Mouse (Mus musculus) intestine, embryonic 16.5 days (tissue): ENCODE results near the gene Fnbp1. TPM values are rescaled to one million over a fixed set of nuclear protein-coding genes. Genes with fewer than 3 reads are reported as not detected.
A peak's percentile ranks its signal among the peaks of the same experiment; 100 is the strongest.

Source experiments
- ATAC-seq: fragments of 200-750 bp; cut with Nextera tagmentation; 2 replicates; pipeline ENCODE4 v1.8.0; 2017; ENCODE audit warnings: moderate TSS enrichment, moderate library complexity
- H3K27ac ChIP-seq: fragments of 300-500 bp; sonication (generic); 2 replicates; pipeline ENCODE4 v1.5.1; 2014; ENCODE audit warnings: mild to moderate bottlenecking, low read length
- H3K27me3 ChIP-seq: fragments of 300-500 bp; sonication (generic); replicated peaks from 2 replicates; pipeline ENCODE4 v1.6.1; 2014; ENCODE audit warnings: low read length, control low read depth, mixed read lengths; ENCODE audit not compliant: control insufficient read depth, insufficient read depth
- H3K36me3 ChIP-seq: fragments of 300-500 bp; sonication (generic); 2 replicates; pipeline ENCODE4 v1.6.1; 2014; ENCODE audit warnings: low read length, control low read depth; ENCODE audit not compliant: control insufficient read depth, insufficient read depth
- H3K4me1 ChIP-seq: fragments of 300-500 bp; sonication (generic); 2 replicates; pipeline ENCODE4 v1.6.1; 2014; ENCODE audit warnings: low read length, control low read depth, mixed read lengths; ENCODE audit not compliant: control insufficient read depth, insufficient read depth
- H3K4me2 ChIP-seq: fragments of 300-500 bp; sonication (generic); 2 replicates; pipeline ENCODE4 v1.6.1; 2014; ENCODE audit warnings: low read depth, low read length, control low read depth
- H3K4me3 ChIP-seq: fragments of 300-500 bp; sonication (generic); 2 replicates; pipeline ENCODE4 v1.5.1; 2014; ENCODE audit warnings: mild to moderate bottlenecking, low read length
- H3K9ac ChIP-seq: fragments of 300-500 bp; sonication (generic); 2 replicates; pipeline ENCODE4 v1.6.1; 2014; ENCODE audit warnings: low read depth, low read length
- H3K9me3 ChIP-seq: fragments of 300-500 bp; sonication (generic); 2 replicates; pipeline ENCODE4 v1.6.1; 2016; ENCODE audit warnings: low read length, control low read depth; ENCODE audit not compliant: control insufficient read depth
- WGBS: fragments of 180-500 bp; shearing (Covaris S2); extraction: QIAGEN DNeasy Blood & Tissue Kit; methylation state at CpG from one replicate; pipeline ENCODE4 v1.1.7; 2014; 5-methylcytosine and 5-hydroxymethylcytosine counted together
- polyA plus RNA-seq: library from polyadenylated mRNA; unstranded; fragments of >200 nt; fragmentation: Nextera tagmentation; extraction: Ambion mirVana; gene quantifications from 2 replicates; pipeline ENCODE4 v1.2.1, GENCODE M21; 2015

Fnbp1 gene
- polyA plus RNA-seq, 1 experiment from 2014 or later, result 21.1 TPM

GRCm38 (mm10) chr2:31098616-31099015 is 43.2 kb downstream of the Fnbp1 start:
- Histone ChIP-seq H3K4me3 (no peak overlapping the region), H3K9me3 (no peaks in the 10 kb centered on the region), H3K9ac (no peak overlapping the region), H3K4me2 (no peak overlapping the region), H3K4me1 (peaks cover 4% of the 10 kb centered on the region; the same call in 1 of the 2 replicates), H3K27ac (no peak overlapping the region), H3K36me3 (0 out of 2 replicates have a peak, but pooled peaks cover 2% of the 10 kb centered on the region), H3K27me3 (no peaks in the 10 kb centered on the region)
- 93% methylated on average over 11 of the region's 11 CpGs for WGBS
- ATAC-seq, result no peak

- ATAC-seq, result no peak
- peaks cover 4% of the 10 kb centered on the region; the same call in 1 of the 2 replicates for H3K4me1 ChIP-seq
- H3K27me3 ChIP-seq, result no peaks in the 10 kb centered on the region
- no peak overlapping the region for H3K4me2 ChIP-seq
- no peak overlapping the region for H3K27ac ChIP-seq
- H3K9ac ChIP-seq, result no peak overlapping the region
- H3K36me3 ChIP-seq, result no peaks in the 10 kb centered on the region
- no peak overlapping the region for H3K4me3 ChIP-seq
- H3K9me3 ChIP-seq, result no peaks in the 10 kb centered on the region
- WGBS, result 57% methylated on average over 2 of the region's 2 CpGs
Observed at GRCm38 (mm10) chr2:31097276-31097675, 44.5 kb downstream of the Fnbp1 start.

DNA sequence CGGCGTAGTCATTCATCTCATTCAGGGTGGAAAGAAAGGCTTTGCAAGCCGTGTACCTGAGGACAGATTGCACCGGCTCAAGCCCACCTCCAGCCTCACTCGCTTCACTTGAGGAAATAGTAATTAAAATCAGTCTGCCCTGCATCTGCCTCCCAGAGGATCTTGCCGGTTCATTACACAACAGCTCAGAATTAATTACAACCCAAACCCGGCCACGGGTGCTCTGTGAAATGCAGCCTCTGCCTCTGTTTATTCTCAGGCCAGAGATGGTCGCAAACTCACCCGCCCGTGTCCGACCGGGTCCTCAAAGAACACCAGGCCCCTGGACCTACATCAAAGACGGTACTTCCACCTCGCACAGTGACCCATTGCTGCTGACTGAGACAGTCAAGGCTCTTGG is 45.7 kb downstream of the Fnbp1 start:
- Histone ChIP-seq H3K27ac (no peak overlapping the region), H3K9me3 (no peaks in the 10 kb centered on the region), H3K4me2 (no peak overlapping the region), H3K4me3 (no peak overlapping the region), H3K9ac (no peak overlapping the region), H3K4me1 (peaks cover 4% of the 10 kb centered on the region; the same call in 1 of the 2 replicates), H3K27me3 (no peaks in the 10 kb centered on the region), H3K36me3 (no peaks in the 10 kb centered on the region)
- no peak for ATAC-seq
- 69% methylated on average over 15 of the region's 15 CpGs for WGBS

GRCm38 (mm10) chr2:31094565-31094964 is 47.2 kb downstream of the Fnbp1 start:
- H3K9me3 ChIP-seq, result no peaks in the 10 kb centered on the region
- 58% methylated on average over 5 of the region's 5 CpGs for WGBS
- H3K4me3 ChIP-seq, result no peak overlapping the region
- no peaks in the 10 kb centered on the region for H3K4me1 ChIP-seq
- H3K9ac ChIP-seq, result no peak overlapping the region
- H3K36me3 ChIP-seq, result no peaks in the 10 kb centered on the region
- ATAC-seq, result no peak
- H3K4me2 ChIP-seq, result no peak overlapping the region
- H3K27ac ChIP-seq, result no peak overlapping the region
- H3K27me3 ChIP-seq, result no peaks in the 10 kb centered on the region

DNA sequence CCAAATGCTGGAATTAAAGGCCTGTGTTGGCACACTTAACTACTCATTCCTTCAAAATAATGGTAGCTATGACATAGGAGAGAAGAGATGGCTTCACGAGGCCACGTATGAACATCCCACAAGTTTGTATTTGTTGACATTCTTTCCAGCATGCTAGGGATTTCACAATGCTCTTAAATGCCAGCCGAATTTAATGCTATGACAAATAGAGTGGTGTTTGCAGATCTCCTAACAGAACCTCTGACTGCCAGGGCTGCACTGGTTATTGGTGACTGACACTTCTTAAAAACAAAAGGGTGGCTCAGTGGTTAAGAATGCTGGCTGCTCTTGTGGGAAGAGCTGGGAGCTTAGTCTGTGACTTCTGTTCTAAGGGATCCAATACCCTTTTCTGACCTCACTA is 48.9 kb downstream of the Fnbp1 start:
- H3K27ac ChIP-seq, result no peak overlapping the region
- H3K36me3 ChIP-seq, result no peaks in the 10 kb centered on the region
- H3K4me1 ChIP-seq, result peaks cover 6% of the 10 kb centered on the region
- H3K4me2 ChIP-seq, result no peak overlapping the region
- ATAC-seq, result no peak
- H3K4me3 ChIP-seq, result no peak overlapping the region
- H3K9ac ChIP-seq, result no peak overlapping the region
- no peaks in the 10 kb centered on the region for H3K27me3 ChIP-seq
- no peaks in the 10 kb centered on the region for H3K9me3 ChIP-seq
- 80% methylated on average over 3 of the region's 3 CpGs for WGBS

DNA sequence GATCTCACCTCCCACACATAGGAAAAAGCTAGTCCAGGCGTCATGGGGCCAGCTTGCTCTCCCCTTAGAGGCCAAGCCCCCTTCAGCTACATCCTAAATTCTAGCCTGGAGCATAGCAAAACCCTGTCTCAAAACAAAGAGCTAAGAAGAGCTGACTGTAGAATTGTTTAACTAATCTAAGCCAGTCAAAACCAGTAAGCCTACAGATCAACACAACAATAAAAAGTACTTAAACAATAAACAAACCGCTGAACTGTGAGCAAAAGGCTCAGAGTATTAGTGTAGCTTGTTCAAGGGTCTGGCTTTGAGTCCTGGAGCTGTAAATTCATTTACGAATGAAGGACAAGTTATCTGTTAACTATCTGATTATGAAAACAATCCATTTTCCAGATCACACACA is 50.6 kb downstream of the Fnbp1 start:
- H3K27ac ChIP-seq, result no peak overlapping the region
- no peaks in the 10 kb centered on the region for H3K36me3 ChIP-seq
- no peaks in the 10 kb centered on the region for H3K9me3 ChIP-seq
- no peak overlapping the region for H3K4me2 ChIP-seq
- H3K4me1 ChIP-seq, result peaks cover 14% of the 10 kb centered on the region
- H3K9ac ChIP-seq, result no peak overlapping the region
- no peak overlapping the region for H3K4me3 ChIP-seq
- ATAC-seq, result no peak
- 56% methylated on average over 3 of the region's 3 CpGs for WGBS
- H3K27me3 ChIP-seq, result no peaks in the 10 kb centered on the region

- no peaks in the 10 kb centered on the region for H3K9me3 ChIP-seq
- peaks cover 14% of the 10 kb centered on the region for H3K4me1 ChIP-seq
- no peaks in the 10 kb centered on the region for H3K27me3 ChIP-seq
- ATAC-seq, result no peak
- 71% methylated on average over 16 of the region's 16 CpGs for WGBS
- H3K9ac ChIP-seq, result no peak overlapping the region
- no peak overlapping the region for H3K4me3 ChIP-seq
- peak overlapping the region; percentile 49; the same call in 1 of the 2 replicates for H3K27ac ChIP-seq
- H3K4me2 ChIP-seq, result no peak overlapping the region
- no peaks in the 10 kb centered on the region for H3K36me3 ChIP-seq
Observed at GRCm38 (mm10) chr2:31089607-31090006, 52.2 kb downstream of the Fnbp1 start.

GRCm38 (mm10) chr2:31088871-31089270 is 52.9 kb downstream of the Fnbp1 start:
- ATAC-seq, result no peak
- H3K4me2 ChIP-seq, result no peak overlapping the region
- H3K27ac ChIP-seq, result 0 out of 2 replicates have a peak overlapping the region, but pooled peaks have one; percentile 39
- no peak overlapping the region for H3K9ac ChIP-seq
- 78% methylated on average over 8 of the region's 8 CpGs for WGBS
- H3K4me3 ChIP-seq, result no peak overlapping the region
- H3K36me3 ChIP-seq, result peaks cover 6% of the 10 kb centered on the region; the same call in 1 of the 2 replicates
- H3K9me3 ChIP-seq, result no peaks in the 10 kb centered on the region
- peaks cover 14% of the 10 kb centered on the region for H3K4me1 ChIP-seq
- H3K27me3 ChIP-seq, result no peaks in the 10 kb centered on the region

DNA sequence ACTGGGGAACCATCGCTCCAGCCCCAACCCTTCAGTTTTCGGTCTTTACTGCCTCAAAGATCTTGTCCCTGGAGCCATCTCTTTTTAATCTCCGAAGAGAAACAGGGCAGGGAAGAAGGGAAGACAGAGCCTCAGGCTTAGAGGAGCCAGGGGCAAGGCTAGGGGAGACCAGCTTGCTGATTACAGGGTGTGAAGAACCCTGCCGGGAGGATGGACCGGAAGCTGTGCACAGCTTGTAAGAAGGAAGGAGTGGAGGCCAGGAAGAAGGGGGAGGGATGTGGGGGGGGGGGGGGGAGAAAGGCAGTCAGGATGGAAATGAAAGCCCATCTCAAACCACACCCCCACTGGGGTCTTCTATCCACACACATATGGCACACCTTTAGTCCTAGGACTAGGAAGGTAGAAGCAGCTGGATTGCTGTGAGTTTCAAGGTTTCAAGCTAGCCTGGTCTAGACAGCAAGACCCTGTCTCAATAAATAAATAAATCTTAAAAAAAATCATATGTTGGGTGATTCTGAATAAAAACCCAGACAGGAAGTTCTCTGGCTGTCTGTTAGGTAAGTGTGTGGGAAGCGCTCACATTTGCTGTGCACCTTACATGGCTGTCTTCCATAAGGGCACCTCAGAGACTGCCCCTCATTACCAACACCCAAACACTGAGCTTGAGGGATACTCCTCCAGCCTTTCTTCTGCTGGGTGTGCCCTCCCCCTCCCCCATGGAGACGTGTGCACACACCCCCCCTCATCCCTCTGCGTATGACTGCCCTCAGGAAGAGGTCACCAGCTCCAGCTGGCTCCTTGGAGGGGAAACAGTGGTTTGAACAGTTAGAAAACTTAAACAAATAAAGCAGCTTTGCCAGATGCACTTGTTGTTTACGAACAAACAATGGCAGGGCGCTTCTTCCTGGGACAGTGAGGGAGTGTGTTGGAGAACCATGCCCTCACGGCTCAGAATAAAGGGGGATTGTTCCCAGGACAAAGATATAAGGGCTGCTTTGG is 53.8 kb downstream of the Fnbp1 start:
- no peaks in the 10 kb centered on the region for H3K9me3 ChIP-seq
- WGBS, result 26% methylated on average over 11 of the region's 11 CpGs
- ATAC-seq, result peak; percentile 34; the same call in 1 of the 2 replicates
- no peaks in the 10 kb centered on the region for H3K27me3 ChIP-seq
- H3K27ac ChIP-seq, result peak overlapping the region; percentile 4; the same call in 1 of the 2 replicates
- H3K9ac ChIP-seq, result 0 out of 2 replicates have a peak overlapping the region, but pooled peaks have one; percentile 23
- no peak overlapping the region for H3K4me3 ChIP-seq
- peaks cover 14% of the 10 kb centered on the region for H3K4me1 ChIP-seq
- no peak overlapping the region for H3K4me2 ChIP-seq
- H3K36me3 ChIP-seq, result peaks cover 6% of the 10 kb centered on the region; the same call in 1 of the 2 replicates
